ENCODE assay signal across 11 mouse cellular contexts in genomic region chr13:37056662-37057061, GRCm38 (mm10). TPM values are rescaled to one million over a fixed set of nuclear protein-coding genes. Genes with fewer than 3 reads are reported as not detected.
DNase-seq lines count a peak whose midpoint lies in the region; ATAC-seq and TF ChIP-seq lines count a peak whose summit lies in the region.
"Had no signal": no experiment of that assay in that cellular context is flagged by ENCODE, and none has a peak within 500 bp of the region (broad histone marks: within the 10 kb centered on the region; RNA-seq: fewer than 3 reads in every experiment).

No protein-coding gene starts in this region.

- 15% methylated on average over 7 of the region's 7 CpGs for WGBS in liver, embryonic 16.5 days (ENCODE audit: insufficient replicate concordance)

- H3K27ac ChIP-seq in layer of hippocampus, adult 2 months: no peak overlapping the region
- peak overlapping the region; percentile 45 for H3K27ac ChIP-seq in liver, embryonic 16.5 days (ENCODE audit: low read length)
- H3K27ac ChIP-seq: limb, embryonic 15.5 days had no signal

- no peaks in the 10 kb centered on the region for H3K27me3 ChIP-seq in liver, embryonic 16.5 days (ENCODE audit: control insufficient read depth, insufficient read depth, low read depth, low read length)
- H3K27me3 ChIP-seq: limb, embryonic 15.5 days; Patski had no signal

- H3K9ac ChIP-seq in liver, embryonic 16.5 days (ENCODE audit: low read depth, low read length): no peak overlapping the region
- H3K9ac ChIP-seq: limb, embryonic 15.5 days had no signal

- H3K9me3 ChIP-seq in liver, embryonic 16.5 days (replicated peaks; ENCODE audit: control insufficient read depth, low read length): no peaks in the 10 kb centered on the region
- H3K9me3 ChIP-seq: limb, embryonic 15.5 days had no signal

- H3K4me2 ChIP-seq in liver, embryonic 16.5 days (ENCODE audit: low read depth, low read length): no peak overlapping the region
- H3K4me2 ChIP-seq: limb, embryonic 15.5 days had no signal

- no peak for TF ChIP-seq CTCF in layer of hippocampus, adult 2 months (conservative IDR thresholded peaks at IDR 0.05)

- H3K4me3 ChIP-seq in layer of hippocampus, adult 2 months: no peak overlapping the region
- no peak overlapping the region for H3K4me3 ChIP-seq in liver, embryonic 16.5 days (ENCODE audit: low read depth, low read length)
- H3K4me3 ChIP-seq: limb, embryonic 15.5 days had no signal

- H3K4me1 ChIP-seq in liver, embryonic 16.5 days (ENCODE audit: control insufficient read depth, low read depth, low read length): no peaks in the 10 kb centered on the region

- ATAC-seq in common myeloid progenitor, adult 5-6 weeks (replicated peaks; ENCODE audit: low read depth, poor library complexity, severe bottlenecking): peak; percentile 96
- ATAC-seq in liver, embryonic 16.5 days (ENCODE audit: low read depth): peak; percentile 47; the same call in 1 of the 2 replicates
- ATAC-seq in frontal cortex, adult (ENCODE audit: low TSS enrichment): no peak
- ATAC-seq: intestine, postnatal 0 days; Patski had no signal

- no peaks in the 10 kb centered on the region for H3K36me3 ChIP-seq in liver, embryonic 16.5 days (ENCODE audit: control insufficient read depth, insufficient read depth)
- H3K36me3 ChIP-seq: limb, embryonic 15.5 days had no signal

- DNase-seq in layer of hippocampus, adult 11-12 months (ENCODE audit: low spot score): peak; percentile 24
- DNase-seq in layer of hippocampus, adult 2 months (ENCODE audit: low spot score in 2 of 2): no peak
- DNase-seq in skeletal muscle tissue, adult 2 months (ENCODE audit: low read depth, low spot score): peak; percentile 57
- no peak for DNase-seq in cerebellum, postnatal 14 days
- DNase-seq: cerebellum, adult 8-10 months had no signal

RNA-seq across cellular contexts. Expression of gene F13a1, which starts 6.6 kb away (rescaled TPM):
- total RNA-seq in layer of hippocampus, adult 2 months (2021): 1 to 10 TPM; 1.9 to 2.9 TPM
- 107 and 112 TPM in 2 replicates for total RNA-seq in common myeloid progenitor, adult 5-6 weeks (2017)
- polyA plus RNA-seq in liver, embryonic 16.5 days (2015; fragmentation: Nextera tagmentation; extraction: Ambion mirVana): 19.2 and 19.5 TPM in 2 replicates
- polyA plus RNA-seq: Patski had no signal

Comparison
In these comparisons a context has a peak if more than half of its experiments do, and no peak if none do; other contexts are left out.
1. DNase-seq: peak in layer of hippocampus, adult 11-12 months (single experiment) and skeletal muscle tissue, adult 2 months (single experiment); none in layer of hippocampus, adult 2 months (0 of 2) and cerebellum, postnatal 14 days (0 of 2).
2. RNA of gene F13a1, which starts 6.6 kb away (total RNA-seq): 107 to 112 TPM in common myeloid progenitor, adult 5-6 weeks; 1.9 to 2.9 TPM in layer of hippocampus, adult 2 months; every median in the first group is over 10 times any median in the second.